ENCODE assay signal across 21 mouse cellular contexts in the genomic region with DNA sequence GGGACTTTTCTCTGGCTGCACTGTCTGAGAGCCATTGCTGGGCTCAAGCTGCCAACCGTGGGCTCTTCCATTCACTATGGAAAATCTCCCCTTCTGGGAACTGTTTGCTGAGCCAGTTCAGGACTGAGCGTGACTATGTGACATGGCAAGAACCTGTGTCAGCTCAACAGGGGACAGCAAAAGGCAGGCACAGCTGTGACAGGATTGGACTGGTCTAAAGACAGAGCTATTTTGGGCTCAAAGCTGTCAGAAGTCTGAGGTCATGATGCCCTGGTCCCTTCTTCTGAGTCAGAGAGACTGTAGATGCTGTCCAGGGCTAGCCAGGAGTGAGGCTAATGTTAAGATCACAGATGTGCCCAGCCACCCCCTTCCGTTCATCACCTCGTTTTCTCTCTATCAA. TPM values are rescaled to one million over a fixed set of nuclear protein-coding genes. Genes with fewer than 3 reads are reported as not detected.
DNase-seq lines count a peak whose midpoint lies in the region; ATAC-seq lines count a peak whose summit lies in the region.
"Had no signal": no experiment of that assay in that cellular context is flagged by ENCODE, and none has a peak within 500 bp of the region (broad histone marks: within the 10 kb centered on the region; RNA-seq: fewer than 3 reads in every experiment).

No protein-coding gene starts in this region.

- H3K4me2 ChIP-seq in heart, embryonic 14.5 days (ENCODE audit: low read length) = peak overlapping the region; percentile 13; the same call in 1 of the 2 replicates
- no peak overlapping the region for H3K4me2 ChIP-seq in limb, embryonic 15.5 days
- H3K4me2 ChIP-seq: embryonic facial prominence, embryonic 15.5 days; hindbrain, embryonic 14.5 days; liver, embryonic 13.5 days; lung, embryonic 14.5 days had no signal

- WGBS in heart, embryonic 10.5 days = 30% methylated on average over 4 of the region's 4 CpGs
- 30% methylated on average over 4 of the region's 4 CpGs for WGBS in heart, embryonic 14.5 days
- WGBS in limb, embryonic 15.5 days = 70% methylated on average over 4 of the region's 4 CpGs

- H3K36me3 ChIP-seq in heart, embryonic 10.5 days = no peaks in the 10 kb centered on the region
- H3K36me3 ChIP-seq in heart, embryonic 14.5 days (ENCODE audit: control insufficient read depth, insufficient read depth, low read length) = no peaks in the 10 kb centered on the region
- H3K36me3 ChIP-seq in limb, embryonic 15.5 days = no peaks in the 10 kb centered on the region
- H3K36me3 ChIP-seq: embryonic facial prominence, embryonic 15.5 days; liver, embryonic 13.5 days had no signal

- peak overlapping the region; percentile 52 for H3K9ac ChIP-seq in heart, embryonic 14.5 days (ENCODE audit: low read length)
- H3K9ac ChIP-seq in limb, embryonic 15.5 days = no peak overlapping the region
- H3K9ac ChIP-seq: embryonic facial prominence, embryonic 15.5 days; hindbrain, embryonic 14.5 days; liver, embryonic 13.5 days; lung, embryonic 14.5 days had no signal

- peak; percentile 75 for ATAC-seq in heart, embryonic 14.5 days (ENCODE audit: insufficient number of reproducible peaks, insufficient read depth, low FRiP score, low read depth)
- no peak for ATAC-seq in limb, embryonic 15.5 days (ENCODE audit: insufficient number of reproducible peaks, low FRiP score, low TSS enrichment, low read depth)
- ATAC-seq: forebrain, embryonic 16.5 days; midbrain, embryonic 16.5 days had no signal

- H3K27me3 ChIP-seq in heart, embryonic 10.5 days (ENCODE audit: insufficient read depth, poor library complexity, severe bottlenecking) = no peaks in the 10 kb centered on the region
- H3K27me3 ChIP-seq in heart, embryonic 14.5 days (ENCODE audit: control insufficient read depth, insufficient read depth, low read length) = no peaks in the 10 kb centered on the region
- no peaks in the 10 kb centered on the region for H3K27me3 ChIP-seq in limb, embryonic 15.5 days
- H3K27me3 ChIP-seq: embryonic facial prominence, embryonic 15.5 days had no signal

- peak; percentile 67 for DNase-seq in gastrocnemius, adult 18-20 months (ENCODE audit: low spot score)
- no peak for DNase-seq in gastrocnemius, postnatal 10 days
- peak; percentile 87 for DNase-seq in heart, embryonic 10.5 days (ENCODE audit: low spot score)
- DNase-seq in heart, adult 8-10 months (ENCODE audit: low spot score) = no peak
- DNase-seq in cerebellum, postnatal 10 days = no peak
- DNase-seq in retina, embryonic 14.5 days (ENCODE audit: low spot score) = no peak
- DNase-seq: cerebellum, adult 9-10 months; kidney, adult 8-10 months; kidney, postnatal 25 days; left cerebral cortex, postnatal 4 days; liver, embryonic 13.5 days; lung, embryonic 14.5 days; lung, postnatal 4 days; right cerebral cortex, postnatal 25 days had no signal

- peak overlapping the region; percentile 88 for H3K27ac ChIP-seq in heart, embryonic 10.5 days
- peak overlapping the region; percentile 90 for H3K27ac ChIP-seq in heart, embryonic 14.5 days (replicated peaks in 1 of 2; ENCODE audit: control insufficient read depth in 1 of 2, insufficient read depth in 1 of 2, low read depth in 2 of 2, low read length in 2 of 2)
- H3K27ac ChIP-seq in limb, embryonic 15.5 days = 0 out of 2 replicates have a peak overlapping the region, but pooled peaks have one; percentile 2
- H3K27ac ChIP-seq: embryonic facial prominence, embryonic 15.5 days; hindbrain, embryonic 14.5 days; left cerebral cortex, adult 2 months; liver, embryonic 13.5 days had no signal

- H3K4me1 ChIP-seq in heart, embryonic 10.5 days = peaks cover 76% of the 10 kb centered on the region
- H3K4me1 ChIP-seq in heart, embryonic 14.5 days (ENCODE audit: control insufficient read depth in 2 of 2, insufficient read depth in 2 of 2, low read length in 2 of 2) = peaks cover 41 to 55% of the 10 kb centered on the region in 2 experiments
- H3K4me1 ChIP-seq in limb, embryonic 15.5 days = peaks cover 18% of the 10 kb centered on the region

- no peaks in the 10 kb centered on the region for H3K9me3 ChIP-seq in heart, embryonic 10.5 days
- no peaks in the 10 kb centered on the region for H3K9me3 ChIP-seq in heart, embryonic 14.5 days (ENCODE audit: control insufficient read depth, low read length)
- no peaks in the 10 kb centered on the region for H3K9me3 ChIP-seq in limb, embryonic 15.5 days
- H3K9me3 ChIP-seq: embryonic facial prominence, embryonic 15.5 days; liver, embryonic 13.5 days had no signal

- no peak overlapping the region for H3K4me3 ChIP-seq in heart, embryonic 10.5 days
- H3K4me3 ChIP-seq in heart, embryonic 14.5 days (ENCODE audit: control insufficient read depth in 1 of 2, insufficient read depth in 1 of 2, low read depth in 1 of 2, low read length in 2 of 2) = no peak overlapping the region
- H3K4me3 ChIP-seq in limb, embryonic 15.5 days = no peak overlapping the region
- H3K4me3 ChIP-seq: embryonic facial prominence, embryonic 15.5 days; left cerebral cortex, adult 2 months; liver, embryonic 13.5 days had no signal

RNA-seq across cellular contexts. Expression of a gene that starts 5.7 kb away (rescaled TPM):
- 10 to 100 TPM; 41.7 to 46.3 TPM for total RNA-seq in gastrocnemius, adult 18-20 months (2021)
- total RNA-seq in gastrocnemius, postnatal 10 days (2021) = 10 to 100 TPM; 44.3 to 56.9 TPM
- 47.6 and 49.0 TPM in 2 replicates for polyA plus RNA-seq in heart, embryonic 10.5 days (2016; fragmentation: Nextera tagmentation; extraction: Ambion mirVana)
- 10 to 100 TPM; 41.4 to 47.5 (median 46.5) TPM for total RNA-seq in heart, adult 8-10 months (2022)
- 46.6 and 49.8 TPM in 2 replicates for polyA plus RNA-seq in heart, embryonic 14.5 days (2014; fragmentation: Nextera tagmentation; extraction: Ambion mirVana)
- polyA plus RNA-seq in limb, embryonic 15.5 days (2015; fragmentation: Nextera tagmentation; extraction: Ambion mirVana) = 57.8 and 60.6 TPM in 2 replicates

Comparison
In these comparisons a context has a peak if more than half of its experiments do, and no peak if none do; other contexts are left out.
1. DNase-seq: peak in gastrocnemius, adult 18-20 months (single experiment) and heart, embryonic 10.5 days (single experiment); none in gastrocnemius, postnatal 10 days (single experiment), heart, adult 8-10 months (single experiment), cerebellum, postnatal 10 days (0 of 2) and retina, embryonic 14.5 days (single experiment).
2. H3K27ac ChIP-seq: peak in every context shown above with its lines; median percentile 90 in heart, embryonic 14.5 days; 88 in heart, embryonic 10.5 days; 2 in limb, embryonic 15.5 days.